Mouse (Mus musculus) bone marrow, adult 2 months (tissue): ENCODE data around the gene Ppp2r1b.

ENCODE experiments used
- CTCF ChIP-seq: fragments of 200-500 bp; IDR thresholded peaks from 2 replicates; pipeline ENCODE4 v1.5.1; 2011; ENCODE audit warnings: low read length, control low read depth; ENCODE audit not compliant: control insufficient read depth, insufficient read depth
- POLR2A ChIP-seq: fragments of 200-500 bp; IDR thresholded peaks from 2 replicates; pipeline ENCODE4 v1.6.1; 2011; ENCODE audit warnings: low read depth, mild to moderate bottlenecking, control low read depth, low read length, borderline replicate concordance; ENCODE audit not compliant: control insufficient read depth

- no peak for TF ChIP-seq POLR2A
- no peak for TF ChIP-seq CTCF
Measured at GRCm38 (mm10) chr9:50857082-50857641, 12.1 kb downstream of the Ppp2r1b start.
